Mouse (Mus musculus) G1E (cell line): Measurements from ENCODE around the gene Hoxa1.

ENCODE experiments used
- CTCF ChIP-seq: IDR thresholded peaks from 2 replicates; pipeline ENCODE4 v1.5.1; 2012; ENCODE audit warnings: low read depth, low read length, inconsistent platforms, mixed read lengths
- GATA1 ChIP-seq: IDR thresholded peaks from 2 replicates; pipeline ENCODE4 v1.6.1; 2012; ENCODE audit warnings: borderline replicate concordance, low read length, inconsistent platforms, mixed read lengths
- GATA2 ChIP-seq: IDR thresholded peaks from 2 replicates; pipeline ENCODE4 v1.6.1; 2012; ENCODE audit warnings: low read depth, low read length, inconsistent platforms, borderline replicate concordance
- POLR2AphosphoS5 ChIP-seq: IDR thresholded peaks from 2 replicates; pipeline ENCODE4 v1.6.1; 2012; ENCODE audit warnings: low read depth, low read length, inconsistent platforms; ENCODE audit not compliant: insufficient replicate concordance
- TAL1 ChIP-seq: conservative IDR thresholded peaks from 2 replicates; pipeline ENCODE4 v1.6.1; 2012; ENCODE audit warnings: low read depth, low read length, inconsistent platforms, mixed read lengths

DNA sequence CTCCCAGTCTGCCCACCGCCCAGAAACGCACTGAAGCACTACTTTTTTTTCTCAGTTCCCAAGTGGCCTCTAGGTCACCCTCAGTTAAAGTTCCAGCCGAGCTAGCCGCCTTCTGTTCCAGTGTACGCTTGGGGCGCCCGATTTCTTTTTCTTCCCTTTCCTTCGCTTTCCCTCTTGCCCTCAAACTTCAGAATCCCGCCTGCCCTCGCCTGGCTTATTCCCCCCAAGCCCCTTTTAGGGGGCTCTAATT, 44.9 kb upstream of the Hoxa1 start:
- no peak for TF ChIP-seq CTCF
- TF ChIP-seq GATA2: no peak
- no peak for TF ChIP-seq TAL1
- TF ChIP-seq GATA1: no peak
- TF ChIP-seq POLR2AphosphoS5: no peak
